Mouse (Mus musculus): Measurements from ENCODE around the gene Fcrl6.

DNA sequence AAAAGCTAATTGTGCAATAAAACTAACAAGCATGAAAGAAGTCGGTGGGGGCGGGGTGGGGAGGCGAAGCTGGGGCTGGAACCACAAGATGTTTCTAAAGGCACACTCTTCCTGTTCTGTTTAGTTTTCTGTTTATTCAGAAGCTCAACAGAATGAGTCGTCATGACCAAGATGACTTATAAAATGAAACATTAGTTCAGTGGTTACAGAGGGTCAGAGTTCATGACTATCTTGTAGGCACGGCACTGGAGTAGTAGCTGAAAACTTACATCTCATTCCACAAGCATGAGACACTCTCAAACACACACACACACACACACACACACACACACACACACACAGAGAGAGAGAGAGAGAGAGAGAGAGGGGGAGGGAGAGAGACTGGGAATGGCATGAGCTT lies 33.9 kb upstream of the Fcrl6 start:
- no peak for TF ChIP-seq CEBPB (IDR thresholded peaks at IDR 0.05; ENCODE audit: insufficient read depth, poor library complexity, severe bottlenecking)
- no peak for TF ChIP-seq POLR2A (IDR thresholded peaks at IDR 0.05; ENCODE audit: insufficient read length, low read depth)

All from myocyte (in vitro differentiated cells).